Mouse (Mus musculus): ENCODE measurements around the gene LTO1. TPM values are rescaled to one million over a fixed set of nuclear protein-coding genes. Genes with fewer than 3 reads are reported as not detected.
A peak's percentile ranks its signal among the peaks of the same experiment; 100 is the strongest.
"Not testable (repeated sequence)": the region's sequence is repeated elsewhere in the genome, so short reads cannot be mapped to it uniquely, and the experiment has no call there.

The LTO1 gene
- total RNA-seq (2021) = 10 to 100 TPM; 27.0 to 27.2 TPM
- long read RNA-seq, experiment 1, full-length matches to known transcripts = 30 of 33 reads
- long read RNA-seq, experiment 1, partial matches to known transcripts = 0 of 33 reads
- long read RNA-seq, experiment 1, other reads (novel, unspliced or antisense) = 3 of 33 reads
- long read RNA-seq, experiment 2, transcript LTO1-201 (5 exons, 2,015 nt) = major isoform, 14 of 22 reads
- long read RNA-seq, experiment 2, partial matches to known transcripts = 2 of 22 reads
- long read RNA-seq, experiment 2, other reads (novel, unspliced or antisense) = 2 of 22 reads

GRCm38 (mm10) chr7:144914948-144915750 is at the start of gene LTO1:
Gene LTO1, plus strand, starts transcription at chr7:144915100.
- DNase-seq (ENCODE audit: low spot score in 2 of 2) = peak; percentile 82 to 91

GRCm38 (mm10) chr7:144867161-144867560 is 47.7 kb upstream of the LTO1 start:
- no peak for DNase-seq (ENCODE audit: low spot score in 2 of 2)

- DNase-seq (ENCODE audit: low spot score in 2 of 2) = no peak
Measured at GRCm38 (mm10) chr7:144867602-144868001, 47.3 kb upstream of the LTO1 start.

GRCm38 (mm10) chr7:144872420-144872819 is 42.5 kb upstream of the LTO1 start:
- no peak for DNase-seq (ENCODE audit: low spot score in 2 of 2)

GRCm38 (mm10) chr7:144873160-144873559 is 41.7 kb upstream of the LTO1 start:
- DNase-seq (ENCODE audit: low spot score in 2 of 2) = no peak

- no peak for DNase-seq (ENCODE audit: low spot score in 2 of 2)
Measured at GRCm38 (mm10) chr7:144874226-144874625, 40.7 kb upstream of the LTO1 start.

GRCm38 (mm10) chr7:144878401-144878800 is 36.5 kb upstream of the LTO1 start:
- no peak for DNase-seq (ENCODE audit: low spot score in 2 of 2)

- DNase-seq (ENCODE audit: low spot score in 2 of 2) = no peak
Measured at GRCm38 (mm10) chr7:144883106-144883505, 31.8 kb upstream of the LTO1 start.

- no peak for DNase-seq (ENCODE audit: low spot score in 2 of 2)
Measured at GRCm38 (mm10) chr7:144887672-144888071, 27.2 kb upstream of the LTO1 start.

GRCm38 (mm10) chr7:144888564-144889299 is 26.2 kb upstream of the LTO1 start:
- DNase-seq (ENCODE audit: low spot score in 2 of 2) = no peak

GRCm38 (mm10) chr7:144890661-144891060 is 24.2 kb upstream of the LTO1 start:
- DNase-seq (ENCODE audit: low spot score in 2 of 2) = not testable (repeated sequence)

GRCm38 (mm10) chr7:144891863-144892262 is 23.0 kb upstream of the LTO1 start:
- no peak for DNase-seq (ENCODE audit: low spot score in 2 of 2)

GRCm38 (mm10) chr7:144892322-144892721 is 22.6 kb upstream of the LTO1 start:
- no peak for DNase-seq (ENCODE audit: low spot score in 2 of 2)

GRCm38 (mm10) chr7:144894191-144894590 is 20.7 kb upstream of the LTO1 start:
- peak in 1 of 2 experiments; percentile 51 for DNase-seq (ENCODE audit: low spot score in 2 of 2)

GRCm38 (mm10) chr7:144894706-144895105 is 20.2 kb upstream of the LTO1 start:
- no peak for DNase-seq (ENCODE audit: low spot score in 2 of 2)

GRCm38 (mm10) chr7:144895305-144896111 is 19.4 kb upstream of the LTO1 start:
- peak; percentile 68 to 73 for DNase-seq (ENCODE audit: low spot score in 2 of 2)

- no peak for DNase-seq (ENCODE audit: low spot score in 2 of 2)
Measured at GRCm38 (mm10) chr7:144896294-144897218, 18.3 kb upstream of the LTO1 start, which contains the start of gene Fgf15. Gene Fgf15, plus strand, starts transcription at chr7:144896531.

GRCm38 (mm10) chr7:144898506-144898905 is 16.4 kb upstream of the LTO1 start:
- no peak for DNase-seq (ENCODE audit: low spot score in 2 of 2)

- DNase-seq (ENCODE audit: low spot score in 2 of 2) = not testable (repeated sequence)
Measured at GRCm38 (mm10) chr7:144905514-144905913, 9.4 kb upstream of the LTO1 start.

Measured in left cerebral cortex, adult 18-20 months (tissue).